Mouse (Mus musculus) lung, postnatal 0 days (tissue): ENCODE data around the gene Pla2g6. TPM values are rescaled to one million over a fixed set of nuclear protein-coding genes. Genes with fewer than 3 reads are reported as not detected.

Experiments
- ATAC-seq: fragments of 200-750 bp; cut with Nextera tagmentation; 2 replicates; pipeline ENCODE4 v1.8.0; 2017; ENCODE audit warnings: moderate library complexity
- DNase-seq: peaks from one replicate; pipeline ENCODE4 v3.0.0-alpha.2; 2016; ENCODE audit warnings: low spot score
- H3K27ac ChIP-seq: fragments of 300-500 bp; sonication (generic); 2 replicates; pipeline ENCODE4 v1.5.1; 2014; ENCODE audit warnings: antibody characterized with exemption, mild to moderate bottlenecking, low read length, mixed read lengths
- H3K27me3 ChIP-seq: fragments of 300-500 bp; sonication (generic); replicated peaks from 2 replicates; pipeline ENCODE4 v1.6.1; 2014; ENCODE audit warnings: low read length, mixed read lengths; ENCODE audit not compliant: insufficient read depth
- H3K36me3 ChIP-seq: fragments of 300-500 bp; sonication (generic); 2 replicates; pipeline ENCODE4 v1.6.1; 2014; ENCODE audit warnings: low read length, mixed read lengths; ENCODE audit not compliant: insufficient read depth
- H3K4me1 ChIP-seq: fragments of 300-500 bp; sonication (generic); 2 replicates; pipeline ENCODE4 v1.6.1; 2014; ENCODE audit warnings: antibody characterized with exemption, low read depth, low read length, mixed read lengths; ENCODE audit not compliant: insufficient read depth
- H3K4me2 ChIP-seq: fragments of 300-500 bp; sonication (generic); replicated peaks from 2 replicates; pipeline ENCODE4 v1.6.1; 2014; ENCODE audit warnings: low read depth, mild to moderate bottlenecking, low read length, moderate library complexity, mixed read lengths
- H3K4me3 ChIP-seq: fragments of 300-500 bp; sonication (generic); 2 replicates; pipeline ENCODE4 v1.5.1; 2014; ENCODE audit warnings: low read depth, low read length
- H3K9ac ChIP-seq: fragments of 300-500 bp; sonication (generic); replicated peaks from 2 replicates; pipeline ENCODE4 v1.6.1; 2014; ENCODE audit warnings: low read depth, mild to moderate bottlenecking
- H3K9me3 ChIP-seq: fragments of 300-500 bp; sonication (generic); 2 replicates; pipeline ENCODE4 v1.6.1; 2016; ENCODE audit warnings: low read length, mixed read lengths
- CTCF ChIP-seq: IDR thresholded peaks from 2 replicates; pipeline ENCODE4 v1.5.1; 2016; ENCODE audit warnings: antibody characterized with exemption, mild to moderate bottlenecking
- EP300 ChIP-seq: IDR thresholded peaks from 2 replicates; pipeline ENCODE4 v1.6.1; 2016; ENCODE audit warnings: antibody characterized with exemption, mild to moderate bottlenecking, control low read depth
- WGBS: fragments of 180-500 bp; shearing (Covaris S2); extraction: QIAGEN DNeasy Blood & Tissue Kit; methylation state at CpG from one replicate; pipeline ENCODE4 v1.1.7; 2014; 5-methylcytosine and 5-hydroxymethylcytosine counted together
- polyA plus RNA-seq: library from polyadenylated mRNA; unstranded; fragments of >200 nt; fragmentation: Nextera tagmentation; extraction: Ambion mirVana; gene quantifications from 2 replicates; pipeline ENCODE4 v1.2.1, GENCODE M21; 2015

The Pla2g6 gene
- polyA plus RNA-seq, 1 experiment from 2014 or later, result 11.8 TPM

GRCm38 (mm10) chr15:79333409-79333808 is 5.2 kb upstream of the Pla2g6 start:
- peak; percentile 67 for ATAC-seq
- TF ChIP-seq CTCF, result peak; percentile 43
- peak; percentile 72; the same call in 1 of the 2 replicates for TF ChIP-seq EP300
- H3K4me1 ChIP-seq, result no peaks in the 10 kb centered on the region
- 16% methylated on average over 4 of the region's 4 CpGs for WGBS
- no peaks in the 10 kb centered on the region for H3K36me3 ChIP-seq
- H3K9me3 ChIP-seq, result no peaks in the 10 kb centered on the region
- H3K9ac ChIP-seq, result no peak overlapping the region
- H3K4me3 ChIP-seq, result no peak overlapping the region
- H3K27me3 ChIP-seq, result no peaks in the 10 kb centered on the region
- H3K4me2 ChIP-seq, result no peak overlapping the region
- H3K27ac ChIP-seq, result 0 out of 2 replicates have a peak overlapping the region, but pooled peaks have one; percentile 3
- DNase-seq, result peak; percentile 82

DNA sequence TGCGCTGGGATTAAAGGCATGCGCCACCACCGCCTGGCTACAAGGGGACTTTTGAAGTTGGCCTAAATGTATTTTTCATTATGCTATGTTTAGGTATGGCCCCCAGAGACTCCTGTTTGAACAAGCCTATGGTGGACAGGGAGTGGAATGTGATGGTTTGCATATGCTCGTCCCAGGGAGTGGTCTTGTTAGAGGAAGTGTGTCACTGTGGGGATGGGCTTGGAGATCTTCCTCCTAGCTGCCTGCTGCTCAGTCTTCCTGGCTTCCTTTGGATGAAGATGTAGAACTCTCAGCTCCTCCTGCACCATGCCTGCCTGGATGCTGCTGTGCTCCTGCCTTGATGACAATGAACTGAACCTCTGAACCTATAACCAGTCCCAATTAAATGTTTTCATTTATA is 2.3 kb upstream of the Pla2g6 start:
- H3K27me3 ChIP-seq, result no peaks in the 10 kb centered on the region
- no peak overlapping the region for H3K4me3 ChIP-seq
- H3K4me1 ChIP-seq, result peaks cover 8% of the 10 kb centered on the region
- H3K27ac ChIP-seq, result no peak overlapping the region
- DNase-seq (peak; percentile 55), ATAC-seq (no peak)
- no peak overlapping the region for H3K4me2 ChIP-seq
- H3K9me3 ChIP-seq, result no peaks in the 10 kb centered on the region
- H3K36me3 ChIP-seq, result no peaks in the 10 kb centered on the region
- TF ChIP-seq CTCF (no peak), EP300 (no peak)
- WGBS, result 32% methylated on average over 4 of the region's 4 CpGs
- H3K9ac ChIP-seq, result no peak overlapping the region

DNA sequence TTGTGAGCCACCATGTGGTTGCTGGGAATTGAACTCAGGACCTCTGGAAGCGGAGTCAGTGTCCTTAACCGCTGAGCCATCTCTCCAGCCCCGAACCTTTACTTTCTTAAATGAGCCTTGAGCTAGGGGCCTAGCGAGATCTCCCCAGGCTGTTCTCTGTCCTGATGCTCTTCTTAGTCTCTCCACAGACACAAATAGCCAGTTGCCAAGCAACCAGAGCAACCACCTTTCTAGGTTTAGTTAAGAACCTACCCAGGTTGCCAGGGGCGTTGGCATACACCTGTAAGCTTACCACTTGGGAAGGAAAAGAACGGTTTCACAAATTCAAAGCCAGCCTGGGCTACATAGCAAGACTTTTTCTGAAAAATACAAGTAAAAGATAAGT is 1.8 kb upstream of the Pla2g6 start:
- Histone ChIP-seq H3K4me3 (no peak overlapping the region), H3K27ac (no peak overlapping the region), H3K4me1 (peaks cover 14% of the 10 kb centered on the region), H3K27me3 (no peaks in the 10 kb centered on the region), H3K9ac (no peak overlapping the region), H3K36me3 (no peaks in the 10 kb centered on the region), H3K9me3 (no peaks in the 10 kb centered on the region), H3K4me2 (no peak overlapping the region)
- DNase-seq, result no peak
- TF ChIP-seq EP300 (no peak), CTCF (no peak)
- 73% methylated on average over 6 of the region's 6 CpGs for WGBS
- ATAC-seq, result no peak

DNA sequence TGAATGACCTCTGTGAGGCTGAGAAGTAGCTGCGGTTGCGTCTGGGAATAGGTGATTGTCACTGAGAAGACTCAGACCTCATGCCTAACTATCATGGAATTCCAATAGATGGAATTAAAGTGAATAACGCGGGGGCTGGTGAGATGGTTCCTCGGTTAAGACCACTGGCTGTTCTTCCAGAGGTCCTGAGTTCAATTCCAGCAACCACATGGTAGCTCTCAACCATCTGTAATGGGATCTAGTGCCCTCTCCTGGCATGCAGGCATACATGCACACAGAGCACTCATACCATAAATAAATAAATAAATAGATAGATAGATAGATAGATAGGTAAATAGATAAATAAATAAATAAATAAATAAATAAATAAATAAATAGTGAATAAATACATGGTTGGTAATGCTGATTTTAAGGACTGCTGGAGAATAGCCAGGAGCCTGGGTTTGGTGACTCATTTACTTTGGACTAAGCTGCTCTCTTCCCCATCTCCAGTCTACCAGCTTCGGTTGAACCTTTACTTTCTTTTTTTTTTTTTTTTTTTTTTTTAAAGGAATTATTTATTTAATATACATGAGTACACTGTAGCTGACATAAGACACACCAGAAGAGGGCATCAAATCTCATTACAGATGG is 1.3 kb upstream of the Pla2g6 start:
- DNase-seq, result no peak
- no peaks in the 10 kb centered on the region for H3K9me3 ChIP-seq
- no peak overlapping the region for H3K9ac ChIP-seq
- 89% methylated on average over 6 of the region's 6 CpGs for WGBS
- ATAC-seq, result no peak
- H3K36me3 ChIP-seq, result no peaks in the 10 kb centered on the region
- no peak overlapping the region for H3K4me3 ChIP-seq
- TF ChIP-seq EP300, result no peak
- TF ChIP-seq CTCF, result peak; percentile 31; the same call in 1 of the 2 replicates
- H3K27me3 ChIP-seq, result no peaks in the 10 kb centered on the region
- peaks cover 19% of the 10 kb centered on the region for H3K4me1 ChIP-seq
- H3K4me2 ChIP-seq, result no peak overlapping the region
- H3K27ac ChIP-seq, result no peak overlapping the region

DNA sequence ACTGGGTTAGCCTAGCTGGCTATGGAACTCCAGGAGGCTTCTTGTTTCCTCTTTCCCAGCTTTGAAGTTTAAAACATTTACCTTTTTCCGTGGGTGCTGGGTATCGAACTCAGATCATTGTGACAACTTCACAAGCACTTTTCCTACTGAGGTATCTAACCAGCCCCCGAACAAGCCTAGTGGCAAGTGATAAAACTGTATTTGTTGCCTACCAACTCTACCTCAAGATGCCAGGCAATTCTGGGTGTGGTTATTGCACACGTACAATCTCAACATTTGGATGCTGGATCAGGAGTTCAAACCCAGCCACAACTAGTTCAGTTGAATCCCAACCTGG is 717 bp upstream of the Pla2g6 start:
- Histone ChIP-seq H3K9ac (no peak overlapping the region), H3K4me1 (peaks cover 24% of the 10 kb centered on the region), H3K27me3 (no peaks in the 10 kb centered on the region), H3K4me2 (no peak overlapping the region), H3K27ac (no peak overlapping the region), H3K36me3 (no peaks in the 10 kb centered on the region), H3K4me3 (no peak overlapping the region), H3K9me3 (no peaks in the 10 kb centered on the region)
- DNase-seq, result no peak
- WGBS, result 90% methylated on average over 4 of the region's 4 CpGs
- TF ChIP-seq EP300, result no peak
- no peak for TF ChIP-seq CTCF
- ATAC-seq, result no peak

DNA sequence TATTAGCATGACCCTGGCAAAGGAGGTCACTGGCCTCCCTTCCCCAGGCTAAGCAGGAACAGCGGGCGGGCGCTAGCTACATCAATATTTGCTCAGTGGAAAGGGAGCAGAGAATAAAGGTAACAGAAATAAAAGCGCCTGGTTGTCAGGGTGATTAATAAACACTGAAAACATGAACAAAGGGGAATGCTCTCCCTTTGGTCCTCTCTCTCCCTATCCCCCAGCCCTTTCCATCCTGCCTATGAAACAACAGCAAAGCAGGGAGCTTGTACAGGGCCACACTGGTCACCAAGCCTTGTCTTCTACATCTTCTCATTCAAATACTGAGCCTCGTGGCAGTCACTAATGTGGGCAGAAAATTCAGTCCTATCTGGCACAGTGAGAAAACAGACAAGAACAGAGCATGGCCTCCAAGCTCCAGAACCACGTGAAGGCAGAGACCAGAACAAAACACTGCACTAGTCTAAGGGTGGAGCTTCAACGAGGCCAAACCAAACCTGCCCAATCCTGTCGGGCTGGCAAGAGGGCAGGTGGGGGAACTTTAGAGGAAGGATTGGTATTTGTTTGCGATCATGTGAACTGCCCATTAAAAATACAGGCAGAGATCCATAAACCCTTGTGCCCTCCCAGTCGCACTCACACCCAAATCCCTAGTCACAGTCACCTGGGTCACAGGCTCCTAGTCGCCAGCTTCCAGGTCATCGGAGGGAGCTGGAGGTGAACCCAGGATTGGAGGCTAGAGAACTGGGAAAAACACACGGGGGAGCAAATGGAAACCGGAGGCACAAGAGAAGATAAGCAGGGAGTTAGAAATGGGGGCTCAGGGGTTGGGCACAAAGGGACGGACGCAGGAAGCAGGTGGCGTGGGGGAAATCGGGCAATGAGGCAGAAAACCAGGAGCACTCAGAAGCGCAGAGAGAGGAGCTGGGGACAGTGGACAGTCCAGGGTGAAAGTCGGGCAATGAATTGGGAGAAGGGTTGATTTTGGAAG is 924 bp downstream of the Pla2g6 start:
- H3K27ac ChIP-seq, result peak overlapping the region; percentile 96
- H3K9ac ChIP-seq, result peak overlapping the region; percentile 46
- ATAC-seq, result peak; percentile 42
- peaks cover 40% of the 10 kb centered on the region for H3K4me1 ChIP-seq
- TF ChIP-seq CTCF, result no peak
- TF ChIP-seq EP300, result no peak; the same call in 1 of the 2 replicates
- H3K4me3 ChIP-seq, result peak overlapping the region; percentile 46
- H3K27me3 ChIP-seq, result no peaks in the 10 kb centered on the region
- peak; percentile 84 for DNase-seq
- no peaks in the 10 kb centered on the region for H3K36me3 ChIP-seq
- H3K4me2 ChIP-seq, result peak overlapping the region; percentile 72
- no peaks in the 10 kb centered on the region for H3K9me3 ChIP-seq
- 11% methylated on average over 20 of the region's 20 CpGs for WGBS
